Mouse (Mus musculus) lung, adult 2 months (tissue): ENCODE measurements around the gene Dpysl5.

Experiments used
- CTCF ChIP-seq: fragments of 200-500 bp; IDR thresholded peaks from 2 replicates; pipeline ENCODE4 v1.5.1; 2011; ENCODE audit warnings: mild to moderate bottlenecking, low read length, control low read depth; ENCODE audit not compliant: insufficient read depth
- POLR2A ChIP-seq: fragments of 200-500 bp; IDR thresholded peaks from 2 replicates; pipeline ENCODE4 v1.6.1; 2011; ENCODE audit warnings: low read depth, mild to moderate bottlenecking, control low read depth, low read length, borderline replicate concordance; ENCODE audit errors: extremely low read depth

GRCm38 (mm10) chr5:30774601-30775371 is 63.4 kb downstream of the Dpysl5 start:
- TF ChIP-seq POLR2A, result no peak
- TF ChIP-seq CTCF, result peak; percentile 79
